In genomic region chr10:117626297-117626613, GRCm38 (mm10) we compare ENCODE assay signal across 15 mouse cellular contexts.
"Had no signal": no experiment of that assay in that cellular context is flagged by ENCODE, and none has a peak within 500 bp of the region (broad histone marks: within the 10 kb centered on the region; RNA-seq: fewer than 3 reads in every experiment).

No protein-coding gene starts in this region.

- H3K9ac ChIP-seq: neural tube, embryonic 15.5 days; stomach, embryonic 15.5 days had no signal

- H3K4me2 ChIP-seq: neural tube, embryonic 15.5 days; stomach, embryonic 15.5 days had no signal

- H3K4me1 ChIP-seq: stomach, embryonic 15.5 days had no signal

- H3K4me3 ChIP-seq: neural tube, embryonic 15.5 days; stomach, embryonic 15.5 days had no signal

- H3K9me3 ChIP-seq: neural tube, embryonic 15.5 days; stomach, embryonic 15.5 days had no signal

- DNase-seq: retina, postnatal 1 day; right cerebral cortex, adult 18-20 months; right cerebral cortex, postnatal 14 days; right cerebral cortex, postnatal 25 days; right cerebral cortex, postnatal 4 days; spleen, adult 18-20 months; thymus, adult 18-20 months; thymus, adult 2 months; thymus, postnatal 14 days; thymus, postnatal 25 days; thymus, postnatal 36 days; thymus, postnatal 4 days had no signal

- H3K36me3 ChIP-seq: neural tube, embryonic 15.5 days; stomach, embryonic 15.5 days had no signal

- H3K27ac ChIP-seq: neural tube, embryonic 15.5 days; stomach, embryonic 15.5 days; stomach, postnatal 0 days had no signal
